Mouse (Mus musculus): ENCODE results near the gene Phospho2. TPM values are rescaled to one million over a fixed set of nuclear protein-coding genes. Genes with fewer than 3 reads are reported as not detected.

Phospho2 gene
- total RNA-seq, 2 experiments from 2014 or later, result 18.9 to 20.6 TPM

- intact Hi-C loops (cut with DNase I), result no loop called here
- no peak for DNase-seq
- no peak overlapping the region for H3K4me3 ChIP-seq
- no peak for TF ChIP-seq CTCF (IDR thresholded peaks at IDR 0.05)
- H3K27ac ChIP-seq, result no peak overlapping the region
Measured at GRCm38 (mm10) chr2:69829680-69830079, 40.3 kb downstream of the Phospho2 start.

- no peak for TF ChIP-seq CTCF (IDR thresholded peaks at IDR 0.05)
- no peak for DNase-seq
- intact Hi-C loops (cut with DNase I), result no loop called here
- no peak overlapping the region for H3K27ac ChIP-seq
- no peak overlapping the region for H3K4me3 ChIP-seq
Measured at GRCm38 (mm10) chr2:69830116-69830515, 40.7 kb downstream of the Phospho2 start.

- no peak for TF ChIP-seq CTCF (IDR thresholded peaks at IDR 0.05)
- DNase-seq, result no peak
Measured at GRCm38 (mm10) chr2:69837244-69837967, 48.0 kb downstream of the Phospho2 start.

GRCm38 (mm10) chr2:69837996-69838395 lies 48.6 kb downstream of the Phospho2 start:
- intact Hi-C loops (cut with DNase I), result no loop called here

More at GRCm38 (mm10) chr2:69837244-69837967, 48.0 kb downstream of the Phospho2 start:
- Histone ChIP-seq H3K27ac (no peak overlapping the region), H3K4me3 (no peak overlapping the region)
- intact Hi-C loops (cut with DNase I), result no loop called here

GRCm38 (mm10) chr2:69838707-69839106 lies 49.3 kb downstream of the Phospho2 start:
- intact Hi-C loops (cut with DNase I), result no loop called here
- no peak for DNase-seq
- Histone ChIP-seq H3K4me3 (no peak overlapping the region), H3K27ac (no peak overlapping the region)
- TF ChIP-seq CTCF (IDR thresholded peaks at IDR 0.05), result no peak

More at GRCm38 (mm10) chr2:69837996-69838395, 48.6 kb downstream of the Phospho2 start:
- no peak for TF ChIP-seq CTCF (IDR thresholded peaks at IDR 0.05)
- H3K27ac ChIP-seq, result no peak overlapping the region
- DNase-seq, result no peak
- no peak overlapping the region for H3K4me3 ChIP-seq

GRCm38 (mm10) chr2:69840261-69840660 lies 50.8 kb downstream of the Phospho2 start:
- intact Hi-C loops (cut with DNase I), result no loop called here
- no peak overlapping the region for H3K27ac ChIP-seq
- no peak for DNase-seq
- TF ChIP-seq CTCF (IDR thresholded peaks at IDR 0.05), result no peak
- no peak overlapping the region for H3K4me3 ChIP-seq

GRCm38 (mm10) chr2:69849215-69849614 lies 59.8 kb downstream of the Phospho2 start:
- intact Hi-C loops (cut with DNase I), result no loop called here
- TF ChIP-seq CTCF (IDR thresholded peaks at IDR 0.05), result no peak
- DNase-seq, result no peak
- H3K4me3 ChIP-seq, result no peak overlapping the region
- H3K27ac ChIP-seq, result no peak overlapping the region

Other genes starting within 250 kb of the Phospho2 start
- gene Lrp2, start 203.6 kb upstream of the Phospho2 start, total RNA-seq (2021), result not detected
- 1 to 10 TPM; 3.7 to 4.6 TPM for gene Bbs5, start 142.5 kb upstream of the Phospho2 start, total RNA-seq (2021)
- gene Klhl41, start 119.5 kb upstream of the Phospho2 start, total RNA-seq (2021), result 100 to 1,000 TPM; 511 to 652 TPM
- 10 to 100 TPM; 15.2 to 20.3 TPM for gene Fastkd1, start 76.1 kb upstream of the Phospho2 start, total RNA-seq (2021)
- 10 to 100 TPM; 31.8 to 35.3 TPM for gene Ppig, start 67.1 kb upstream of the Phospho2 start, total RNA-seq (2021)
- gene Ccdc173, start within 50 bp of the Phospho2 start, total RNA-seq (2021), result under 1 TPM; 0.38 to 0.56 TPM
- 10 to 100 TPM; 13.4 to 15.6 TPM for gene Klhl23, start 32.3 kb downstream of the Phospho2 start, total RNA-seq (2021)
- gene Ssb, start 71.9 kb downstream of the Phospho2 start, total RNA-seq (2021), result 10 to 100 TPM; 56.1 to 59.5 TPM
- 10 to 100 TPM; 11.1 to 16.0 TPM for gene Mettl5, start 96.0 kb downstream of the Phospho2 start, total RNA-seq (2021)
- 100 to 1,000 TPM; 193 to 217 TPM for gene Ubr3, start 107.6 kb downstream of the Phospho2 start, total RNA-seq (2021)
- gene Myo3b, start 249.5 kb downstream of the Phospho2 start, total RNA-seq (2021), result not detected